Mouse (Mus musculus) intestine, embryonic 16.5 days (tissue): ENCODE measurements at regions not wholly inside any gene's neighbourhood (a gene's known extent, or its start where the extent isn't known, plus 50 kb on each side); places are given as distances from the start of the nearest gene placed in this dataset.

Source experiments
- ATAC-seq: fragments of 200-750 bp; cut with Nextera tagmentation; 2 replicates; pipeline ENCODE4 v1.8.0; 2017; ENCODE audit warnings: moderate TSS enrichment, moderate library complexity
- H3K27ac ChIP-seq: fragments of 300-500 bp; sonication (generic); 2 replicates; pipeline ENCODE4 v1.5.1; 2014; ENCODE audit warnings: mild to moderate bottlenecking, low read length
- H3K27me3 ChIP-seq: fragments of 300-500 bp; sonication (generic); replicated peaks from 2 replicates; pipeline ENCODE4 v1.6.1; 2014; ENCODE audit warnings: low read length, control low read depth, mixed read lengths; ENCODE audit not compliant: control insufficient read depth, insufficient read depth
- H3K36me3 ChIP-seq: fragments of 300-500 bp; sonication (generic); 2 replicates; pipeline ENCODE4 v1.6.1; 2014; ENCODE audit warnings: low read length, control low read depth; ENCODE audit not compliant: control insufficient read depth, insufficient read depth
- H3K4me1 ChIP-seq: fragments of 300-500 bp; sonication (generic); 2 replicates; pipeline ENCODE4 v1.6.1; 2014; ENCODE audit warnings: low read length, control low read depth, mixed read lengths; ENCODE audit not compliant: control insufficient read depth, insufficient read depth
- H3K4me2 ChIP-seq: fragments of 300-500 bp; sonication (generic); 2 replicates; pipeline ENCODE4 v1.6.1; 2014; ENCODE audit warnings: low read depth, low read length, control low read depth
- H3K4me3 ChIP-seq: fragments of 300-500 bp; sonication (generic); 2 replicates; pipeline ENCODE4 v1.5.1; 2014; ENCODE audit warnings: mild to moderate bottlenecking, low read length
- H3K9ac ChIP-seq: fragments of 300-500 bp; sonication (generic); 2 replicates; pipeline ENCODE4 v1.6.1; 2014; ENCODE audit warnings: low read depth, low read length
- H3K9me3 ChIP-seq: fragments of 300-500 bp; sonication (generic); 2 replicates; pipeline ENCODE4 v1.6.1; 2016; ENCODE audit warnings: low read length, control low read depth; ENCODE audit not compliant: control insufficient read depth
- WGBS: fragments of 180-500 bp; shearing (Covaris S2); extraction: QIAGEN DNeasy Blood & Tissue Kit; methylation state at CpG from one replicate; pipeline ENCODE4 v1.1.7; 2014; 5-methylcytosine and 5-hydroxymethylcytosine counted together

DNA sequence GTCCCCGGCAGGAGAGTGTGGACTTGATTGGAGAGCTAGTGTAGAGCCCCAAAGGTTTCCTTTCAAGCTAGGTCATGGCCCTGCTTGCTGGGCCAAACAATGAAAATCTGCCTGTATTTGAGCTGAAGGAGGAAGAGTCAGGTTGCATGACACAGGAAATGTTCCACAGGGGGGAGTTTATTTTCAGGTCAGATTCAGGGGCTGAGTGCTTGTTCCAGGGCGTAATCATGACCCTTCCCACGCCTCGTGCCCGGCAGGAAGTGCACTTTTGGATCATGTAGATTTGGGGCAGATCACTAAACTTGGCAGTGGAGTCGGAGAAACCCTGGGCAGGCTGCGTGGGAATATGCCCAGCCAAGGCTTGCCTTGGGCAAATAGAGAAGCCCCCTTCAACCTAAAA is 226.7 kb upstream of the Tgfbr2 start:
- Histone ChIP-seq H3K4me1 (no peaks in the 10 kb centered on the region), H3K4me3 (no peak overlapping the region), H3K9me3 (no peaks in the 10 kb centered on the region), H3K36me3 (no peaks in the 10 kb centered on the region), H3K27me3 (no peaks in the 10 kb centered on the region), H3K27ac (no peak overlapping the region), H3K9ac (no peak overlapping the region), H3K4me2 (no peak overlapping the region)
- WGBS = 75% methylated on average over 7 of the region's 7 CpGs
- no peak for ATAC-seq

DNA sequence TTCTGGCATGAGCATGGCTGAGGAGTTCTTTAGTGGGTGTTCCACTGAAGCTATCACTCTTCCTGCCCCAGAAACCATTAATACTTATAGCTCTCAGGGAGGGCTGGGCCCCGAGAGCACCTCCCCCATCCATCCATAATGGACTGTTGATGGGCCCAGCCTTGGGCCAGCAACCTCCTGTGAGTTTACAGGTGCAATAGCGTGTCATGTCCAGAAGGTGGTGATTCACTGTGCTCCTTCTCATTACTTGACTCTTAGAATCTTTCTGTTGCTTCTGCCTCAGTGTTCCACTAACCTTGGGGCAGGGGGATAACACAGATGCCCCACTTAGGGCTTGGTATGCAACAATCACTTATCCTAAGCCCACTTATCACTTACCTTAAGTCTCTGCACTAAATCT is 225.1 kb upstream of the Tgfbr2 start:
- 55% methylated on average over 2 of the region's 2 CpGs for WGBS
- Histone ChIP-seq H3K27ac (no peak overlapping the region), H3K36me3 (no peaks in the 10 kb centered on the region)

DNA sequence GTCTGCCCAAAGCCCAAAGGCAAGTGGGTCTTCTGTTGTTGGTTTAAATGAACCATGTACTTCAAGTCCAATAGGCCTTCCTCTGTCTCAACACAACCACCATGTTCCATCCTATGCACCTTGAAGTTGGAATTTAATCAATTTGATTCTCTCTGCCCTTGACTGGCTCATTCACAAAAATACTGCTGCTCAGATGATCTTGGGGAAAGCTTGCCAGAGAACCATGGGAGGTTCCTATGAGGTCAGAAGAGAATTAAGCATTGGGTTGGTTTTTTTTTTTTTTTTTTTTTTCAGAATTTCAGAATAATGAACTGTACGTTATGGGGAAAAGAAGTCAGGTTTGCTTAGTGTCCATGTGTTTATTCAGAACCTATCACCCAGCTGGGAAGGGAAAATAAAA is 224.1 kb upstream of the Tgfbr2 start:
- H3K4me3 ChIP-seq = no peak overlapping the region
- no peaks in the 10 kb centered on the region for H3K4me1 ChIP-seq
- WGBS = 83% methylated on average over 1 of the region's 1 CpGs
- ATAC-seq = no peak
- no peaks in the 10 kb centered on the region for H3K36me3 ChIP-seq
- H3K9ac ChIP-seq = no peak overlapping the region
- H3K4me2 ChIP-seq = no peak overlapping the region
- no peaks in the 10 kb centered on the region for H3K9me3 ChIP-seq
- no peak overlapping the region for H3K27ac ChIP-seq
- H3K27me3 ChIP-seq = no peaks in the 10 kb centered on the region

More for the DNA sequence above, 225.1 kb upstream of the Tgfbr2 start:
- Histone ChIP-seq H3K4me2 (no peak overlapping the region), H3K27me3 (no peaks in the 10 kb centered on the region), H3K4me3 (no peak overlapping the region), H3K9me3 (no peaks in the 10 kb centered on the region), H3K4me1 (no peaks in the 10 kb centered on the region), H3K9ac (no peak overlapping the region)
- no peak for ATAC-seq

DNA sequence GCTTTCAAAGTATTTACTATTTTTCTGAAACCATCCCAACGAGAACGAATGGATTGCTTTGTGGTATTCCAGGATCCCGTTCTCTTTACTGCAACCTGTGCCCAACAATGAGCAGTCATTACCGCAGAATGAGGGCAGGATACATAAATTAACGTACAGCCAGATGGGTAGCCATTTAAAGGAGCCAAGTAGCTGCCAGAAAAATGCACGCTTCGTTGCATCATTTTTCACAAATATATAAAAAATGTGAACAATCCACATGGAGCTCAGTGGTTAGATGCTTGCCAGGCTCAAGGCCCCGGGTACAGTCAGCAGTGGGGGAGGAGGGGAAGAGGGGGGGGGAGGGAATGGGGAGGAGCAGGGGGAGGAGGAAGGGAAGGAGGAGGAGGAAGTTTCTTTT is 217.1 kb upstream of the Tgfbr2 start:
- Histone ChIP-seq H3K9me3 (no peaks in the 10 kb centered on the region), H3K36me3 (no peaks in the 10 kb centered on the region), H3K27me3 (no peaks in the 10 kb centered on the region), H3K4me2 (no peak overlapping the region), H3K27ac (no peak overlapping the region), H3K4me1 (peaks cover 2% of the 10 kb centered on the region; the same call in 1 of the 2 replicates), H3K4me3 (no peak overlapping the region), H3K9ac (no peak overlapping the region)
- ATAC-seq = no peak
- 76% methylated on average over 8 of the region's 8 CpGs for WGBS

DNA sequence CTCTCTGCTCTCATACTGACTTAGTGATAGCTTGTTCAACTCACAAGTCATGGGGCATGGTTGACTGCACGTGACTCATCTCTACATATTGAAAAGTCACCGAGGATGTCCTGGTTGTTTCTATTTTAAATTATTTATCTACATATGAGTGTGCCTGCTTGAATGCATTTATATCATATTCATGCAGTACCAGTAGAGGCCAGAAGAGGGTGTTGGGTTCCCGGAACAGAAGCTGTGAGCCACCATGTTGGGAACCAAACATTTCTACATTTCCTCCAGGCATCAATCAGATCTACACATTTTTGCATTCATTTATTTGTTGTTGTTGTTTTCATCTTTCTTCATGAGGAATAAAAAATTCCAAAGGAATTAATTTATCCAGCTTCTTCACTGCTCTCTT is 214.6 kb upstream of the Tgfbr2 start:
- Histone ChIP-seq H3K36me3 (no peaks in the 10 kb centered on the region), H3K9ac (no peak overlapping the region), H3K4me3 (no peak overlapping the region), H3K4me1 (peaks cover 3% of the 10 kb centered on the region), H3K27me3 (no peaks in the 10 kb centered on the region), H3K9me3 (no peaks in the 10 kb centered on the region), H3K27ac (no peak overlapping the region), H3K4me2 (no peak overlapping the region)
- no peak for ATAC-seq
- 84% methylated on average over 3 of the region's 3 CpGs for WGBS

DNA sequence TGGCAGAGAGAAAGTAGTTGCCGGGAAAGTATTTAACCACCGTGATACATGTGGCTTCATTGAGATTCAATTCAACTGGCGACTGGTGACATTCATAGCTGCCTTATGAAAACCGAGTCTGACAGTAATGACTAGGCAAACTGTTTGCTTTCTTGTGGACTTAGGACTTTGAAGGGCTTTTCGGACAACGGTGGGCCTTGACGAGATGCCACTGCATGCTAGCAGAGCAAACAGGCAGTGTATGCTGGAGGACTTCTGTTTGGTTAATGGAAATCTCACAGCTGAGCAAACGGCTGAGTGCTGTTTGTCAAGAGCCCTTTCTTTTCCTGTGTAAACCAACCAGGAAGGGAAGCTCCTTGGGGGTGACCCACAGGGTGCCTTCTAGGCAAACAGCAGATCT is 213.7 kb upstream of the Tgfbr2 start:
- no peaks in the 10 kb centered on the region for H3K36me3 ChIP-seq
- peak; percentile 78 for ATAC-seq
- H3K4me3 ChIP-seq = no peak overlapping the region
- H3K27ac ChIP-seq = no peak overlapping the region; the same call in 1 of the 2 replicates
- no peaks in the 10 kb centered on the region for H3K27me3 ChIP-seq
- H3K4me1 ChIP-seq = peaks cover 12% of the 10 kb centered on the region
- H3K9me3 ChIP-seq = no peaks in the 10 kb centered on the region
- WGBS = 47% methylated on average over 8 of the region's 8 CpGs
- no peak overlapping the region for H3K9ac ChIP-seq
- no peak overlapping the region for H3K4me2 ChIP-seq

DNA sequence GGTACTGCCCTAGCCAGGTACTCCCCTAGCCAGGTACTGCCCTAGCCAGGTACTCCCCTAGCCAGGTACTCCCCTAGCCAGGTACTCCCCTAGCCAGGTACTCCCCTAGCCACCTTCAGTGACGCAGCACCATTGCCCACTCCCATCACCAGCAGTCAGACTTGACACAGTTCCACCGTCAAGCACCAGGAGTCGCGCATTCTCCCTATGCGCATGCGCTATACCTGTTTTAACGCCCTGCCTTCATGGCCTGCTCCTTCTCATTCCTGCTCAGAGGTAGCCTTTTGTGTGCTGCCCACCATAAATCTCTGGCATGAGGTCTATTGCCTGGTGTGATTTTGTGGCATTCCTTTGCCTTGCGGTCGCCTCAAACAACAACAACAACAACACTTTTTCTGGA is 212.9 kb upstream of the Tgfbr2 start:
- no peak overlapping the region for H3K9ac ChIP-seq
- no peaks in the 10 kb centered on the region for H3K9me3 ChIP-seq
- no peak overlapping the region for H3K27ac ChIP-seq
- WGBS = 94% methylated on average over 9 of the region's 9 CpGs
- H3K4me2 ChIP-seq = no peak overlapping the region
- no peaks in the 10 kb centered on the region for H3K36me3 ChIP-seq
- no peaks in the 10 kb centered on the region for H3K27me3 ChIP-seq
- H3K4me1 ChIP-seq = peaks cover 20% of the 10 kb centered on the region
- no peak overlapping the region for H3K4me3 ChIP-seq
- ATAC-seq = no peak

DNA sequence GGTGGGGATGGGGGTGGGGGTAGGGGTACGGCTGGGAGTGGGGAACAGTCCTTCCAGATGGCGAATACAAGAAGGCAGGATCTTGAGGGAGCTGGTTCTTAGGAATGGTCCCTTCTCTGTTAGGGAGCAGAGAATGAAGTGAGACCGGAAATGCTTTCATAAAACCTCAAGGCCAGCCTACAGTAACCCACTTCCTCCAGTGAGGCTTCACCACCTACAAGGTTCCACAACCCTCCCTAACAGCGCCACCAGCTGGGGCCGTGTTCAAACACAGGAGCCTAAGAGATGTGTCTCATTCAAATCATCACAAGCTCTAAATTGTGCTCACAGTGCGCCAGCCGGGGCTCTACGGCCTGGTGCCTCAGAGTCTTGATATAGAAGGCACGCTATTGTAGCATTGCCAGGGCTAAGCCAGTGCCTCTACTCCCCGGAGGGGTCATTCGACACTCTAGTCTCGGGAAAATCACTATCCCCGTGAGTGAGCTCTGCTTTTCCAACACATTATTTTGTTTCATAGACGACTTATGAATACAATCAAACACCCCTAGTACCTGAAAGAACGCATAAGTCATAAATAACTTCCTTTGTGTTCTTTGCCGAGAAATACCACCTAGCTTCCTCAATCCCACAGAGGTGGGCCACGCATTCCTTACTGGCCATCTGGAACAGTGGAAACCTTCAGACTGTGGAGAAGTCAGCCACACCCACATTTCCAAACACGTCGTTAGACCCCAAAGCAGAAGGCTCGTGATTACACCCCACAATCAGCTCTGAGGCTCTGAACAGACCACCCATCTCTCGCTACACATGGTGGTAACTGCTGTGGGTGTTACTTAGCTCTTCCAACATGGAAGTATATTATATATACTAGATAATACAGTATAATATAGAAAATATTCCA is 209.3 kb upstream of the Tgfbr2 start:
- H3K27me3 ChIP-seq = no peaks in the 10 kb centered on the region
- no peaks in the 10 kb centered on the region for H3K9me3 ChIP-seq
- 48% methylated on average over 21 of the region's 21 CpGs for WGBS
- H3K36me3 ChIP-seq = no peaks in the 10 kb centered on the region
- no peak overlapping the region; the same call in 1 of the 2 replicates for H3K4me3 ChIP-seq
- H3K9ac ChIP-seq = peak overlapping the region; percentile 60
- peaks cover 21% of the 10 kb centered on the region for H3K4me1 ChIP-seq
- ATAC-seq = peak; percentile 71
- H3K27ac ChIP-seq = peak overlapping the region; percentile 90
- peak overlapping the region; percentile 56 for H3K4me2 ChIP-seq

DNA sequence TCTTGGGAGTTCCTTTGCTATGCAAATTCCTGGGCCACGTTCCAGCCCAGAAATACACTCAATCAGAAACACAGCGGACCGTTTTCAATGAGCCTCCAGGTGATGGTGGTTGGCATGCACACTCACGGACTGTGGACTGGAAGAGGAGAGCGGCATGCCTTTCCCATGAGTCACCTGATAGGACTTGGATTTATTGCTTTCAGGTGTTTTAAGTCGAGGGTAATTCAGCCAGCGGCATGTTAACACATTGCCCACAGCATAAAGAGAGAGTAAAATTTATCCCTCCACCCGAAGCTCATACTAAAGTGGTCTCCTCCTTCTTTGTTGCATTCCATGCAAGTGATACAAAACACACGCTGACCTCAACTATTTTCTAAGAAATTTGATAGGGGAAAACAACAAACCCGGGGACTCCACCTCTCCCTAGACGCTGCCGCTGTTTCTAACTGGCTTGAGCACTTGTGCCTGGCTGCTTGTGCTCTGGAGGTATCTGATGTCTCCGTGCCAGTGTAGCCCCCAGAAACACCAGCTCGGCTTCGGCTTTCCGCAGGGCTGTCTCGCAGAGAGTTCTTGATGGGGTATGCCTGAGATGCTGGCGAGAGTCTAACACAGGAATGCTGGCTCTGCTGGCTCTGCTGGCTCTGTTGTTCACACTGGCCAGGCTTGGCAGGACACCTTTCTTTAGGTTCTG is 208.4 kb upstream of the Tgfbr2 start:
- 12% methylated on average over 18 of the region's 18 CpGs for WGBS
- Histone ChIP-seq H3K9ac (peak overlapping the region; percentile 60), H3K4me2 (peak overlapping the region; percentile 56), H3K4me1 (peaks cover 19% of the 10 kb centered on the region), H3K9me3 (no peaks in the 10 kb centered on the region), H3K36me3 (no peaks in the 10 kb centered on the region), H3K27me3 (no peaks in the 10 kb centered on the region), H3K4me3 (peak overlapping the region; percentile 31), H3K27ac (peak overlapping the region; percentile 90)
- ATAC-seq = peak; percentile 92
